ENCODE assay signal across 8 mouse cellular contexts in the genomic region with DNA sequence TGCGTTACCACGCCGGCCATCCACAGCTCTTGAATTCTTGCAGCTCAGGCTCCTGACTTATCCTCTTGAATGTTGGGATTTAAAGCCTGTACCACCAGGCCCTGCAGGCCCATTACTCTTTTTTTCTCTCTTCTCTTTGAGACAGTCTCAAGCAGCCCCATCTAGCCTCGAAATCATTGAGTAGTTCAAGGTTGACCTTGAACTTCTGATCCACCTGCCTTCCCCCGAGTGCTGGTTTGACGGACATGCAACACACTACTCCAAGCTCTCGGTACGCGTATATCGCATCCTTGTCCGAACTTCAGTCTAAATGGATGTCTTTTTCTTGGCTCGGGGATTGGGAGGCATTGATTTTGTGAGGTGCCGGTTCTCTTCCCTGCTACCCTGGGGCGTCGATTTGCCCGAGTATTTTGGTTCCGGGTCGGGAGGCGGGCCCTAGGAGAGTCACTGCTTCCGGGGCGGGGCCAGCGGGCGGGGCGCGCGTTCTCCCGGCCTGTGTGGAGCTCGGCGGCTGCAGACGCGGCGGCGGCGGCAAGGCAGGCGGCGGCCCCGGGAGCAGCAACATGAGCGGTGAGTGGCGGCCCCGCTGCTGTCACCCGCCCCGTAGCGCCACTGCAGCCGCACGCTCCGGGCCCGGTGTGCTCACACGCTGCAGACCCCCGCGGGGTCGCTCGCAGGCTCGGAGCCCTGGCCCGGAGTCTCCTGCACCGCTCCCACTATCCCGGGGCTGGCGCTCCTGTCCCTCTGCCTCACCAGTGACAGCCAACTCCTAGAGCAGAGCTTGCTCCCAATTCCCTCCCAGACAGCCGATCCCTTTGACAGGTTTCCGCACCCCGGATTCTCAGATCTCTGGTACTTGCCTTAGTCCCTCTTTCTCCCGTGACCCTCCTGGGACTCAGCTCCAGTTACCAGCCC. TPM values are rescaled to one million over a fixed set of nuclear protein-coding genes. Genes with fewer than 3 reads are reported as not detected.
DNase-seq lines count a peak whose midpoint lies in the region; ATAC-seq and TF ChIP-seq lines count a peak whose summit lies in the region.

A gene (plus strand): TSS at position 500 of the 915 bp plus-strand sequence.

- peak within 1 kb of the TSS; percentile 93 for H3K4me2 ChIP-seq in heart, embryonic 15.5 days
- peak within 1 kb of the TSS; percentile 99 for H3K4me2 ChIP-seq in liver, embryonic 14.5 days (ENCODE audit: low read depth)
- H3K4me2 ChIP-seq in neural tube, embryonic 11.5 days (ENCODE audit: low read depth) = peak within 1 kb of the TSS; percentile 88
- peak within 1 kb of the TSS; percentile 97 for H3K4me2 ChIP-seq in stomach, postnatal 0 days (replicated peaks; ENCODE audit: low read depth)

- H3K4me1 ChIP-seq in forebrain, embryonic 10.5 days = peaks cover 21% of the 10 kb centered on the region
- H3K4me1 ChIP-seq in heart, embryonic 15.5 days (replicated peaks) = peaks cover 11% of the 10 kb centered on the region
- peaks cover 6 to 9% of the 10 kb centered on the region in 2 experiments for H3K4me1 ChIP-seq in liver, embryonic 14.5 days (replicated peaks; ENCODE audit: control insufficient read depth in 2 of 2, insufficient read depth in 2 of 2, low read length in 1 of 2)
- H3K4me1 ChIP-seq in neural tube, embryonic 11.5 days (ENCODE audit: control insufficient read depth, insufficient read depth, low read length) = peaks cover 6% of the 10 kb centered on the region; the same call in 1 of the 2 replicates
- 0 out of 2 replicates have a peak, but pooled peaks cover 2% of the 10 kb centered on the region for H3K4me1 ChIP-seq in stomach, postnatal 0 days (replicated peaks; ENCODE audit: control insufficient read depth, insufficient read depth)

- peak within 1 kb of the TSS; percentile 89 for H3K4me3 ChIP-seq in forebrain, embryonic 10.5 days
- H3K4me3 ChIP-seq in heart, embryonic 15.5 days = peak within 1 kb of the TSS; percentile 92
- peak within 1 kb of the TSS; percentile 90 to 95 for H3K4me3 ChIP-seq in liver, embryonic 14.5 days (ENCODE audit: insufficient read depth in 1 of 2, low read depth in 2 of 2, low read length in 2 of 2)
- peak within 1 kb of the TSS; percentile 84 for H3K4me3 ChIP-seq in neural tube, embryonic 11.5 days (ENCODE audit: low read depth, low read length)
- H3K4me3 ChIP-seq in stomach, postnatal 0 days (ENCODE audit: low read depth, low read length) = peak within 1 kb of the TSS; percentile 82

- WGBS in forebrain, embryonic 10.5 days = 4% methylated on average over 59 of the region's 61 CpGs
- 5% methylated on average over 50 of the region's 61 CpGs for WGBS in heart, embryonic 15.5 days
- 5% methylated on average over 61 of the region's 61 CpGs for WGBS in liver, embryonic 14.5 days (ENCODE audit: insufficient replicate concordance)
- 5% methylated on average over 57 of the region's 61 CpGs for WGBS in neural tube, embryonic 11.5 days
- 4% methylated on average over 59 of the region's 61 CpGs for whole genome bisulfite sequencing in stomach, postnatal 0 days

- TF ChIP-seq EP300 in liver, embryonic 14.5 days (IDR thresholded peaks at IDR 0.05; ENCODE audit: low read depth) = no peak
- TF ChIP-seq EP300 in stomach, postnatal 0 days (optimal IDR thresholded peaks at IDR 0.05) = no peak

- peak within 1 kb of the TSS; percentile 88 for H3K27ac ChIP-seq in forebrain, embryonic 10.5 days
- H3K27ac ChIP-seq in heart, embryonic 15.5 days = peak within 1 kb of the TSS; percentile 90
- H3K27ac ChIP-seq in liver, embryonic 14.5 days = peak within 1 kb of the TSS; percentile 72
- peak within 1 kb of the TSS; percentile 80 for H3K27ac ChIP-seq in neural tube, embryonic 11.5 days (ENCODE audit: low read depth, low read length)
- H3K27ac ChIP-seq in stomach, postnatal 0 days (replicated peaks) = peak within 1 kb of the TSS; percentile 91

- peak within 1 kb of the TSS; percentile 86 for H3K9ac ChIP-seq in heart, embryonic 15.5 days
- H3K9ac ChIP-seq in liver, embryonic 14.5 days (replicated peaks) = peak within 1 kb of the TSS; percentile 90
- peak within 1 kb of the TSS; percentile 83 for H3K9ac ChIP-seq in neural tube, embryonic 11.5 days (ENCODE audit: low read length)
- H3K9ac ChIP-seq in stomach, postnatal 0 days (ENCODE audit: low read length) = peak within 1 kb of the TSS; percentile 82

- no peak for TF ChIP-seq CTCF in liver, embryonic 14.5 days (IDR thresholded peaks at IDR 0.05; ENCODE audit: low read depth)
- 0 out of 2 replicates have a peak, but pooled peaks have one; percentile 13 for TF ChIP-seq CTCF in stomach, postnatal 0 days (IDR thresholded peaks at IDR 0.05; ENCODE audit: low read depth)

- H3K36me3 ChIP-seq in forebrain, embryonic 10.5 days (replicated peaks) = no peaks in the 10 kb centered on the region
- H3K36me3 ChIP-seq in heart, embryonic 15.5 days = no peaks in the 10 kb centered on the region
- no peaks in the 10 kb centered on the region for H3K36me3 ChIP-seq in liver, embryonic 14.5 days (replicated peaks; ENCODE audit: control insufficient read depth, insufficient read depth, low read depth)
- no peaks in the 10 kb centered on the region for H3K36me3 ChIP-seq in neural tube, embryonic 11.5 days (ENCODE audit: control insufficient read depth, insufficient read depth, low read length)
- H3K36me3 ChIP-seq in stomach, postnatal 0 days (ENCODE audit: control insufficient read depth, insufficient read depth, low read length) = no peaks in the 10 kb centered on the region

- no peaks in the 10 kb centered on the region for H3K9me3 ChIP-seq in forebrain, embryonic 10.5 days
- H3K9me3 ChIP-seq in heart, embryonic 15.5 days (replicated peaks) = no peaks in the 10 kb centered on the region
- H3K9me3 ChIP-seq in liver, embryonic 14.5 days (ENCODE audit: control insufficient read depth, low read length) = no peaks in the 10 kb centered on the region
- H3K9me3 ChIP-seq in neural tube, embryonic 11.5 days (ENCODE audit: control insufficient read depth, low read length) = no peaks in the 10 kb centered on the region
- H3K9me3 ChIP-seq in stomach, postnatal 0 days (ENCODE audit: control insufficient read depth, low read length) = no peaks in the 10 kb centered on the region

- no peaks in the 10 kb centered on the region for H3K27me3 ChIP-seq in forebrain, embryonic 10.5 days (ENCODE audit: poor library complexity, severe bottlenecking)
- H3K27me3 ChIP-seq in heart, embryonic 15.5 days = no peaks in the 10 kb centered on the region
- H3K27me3 ChIP-seq in liver, embryonic 14.5 days (ENCODE audit: control insufficient read depth, insufficient read depth, low read length) = no peaks in the 10 kb centered on the region
- H3K27me3 ChIP-seq in neural tube, embryonic 11.5 days (ENCODE audit: control insufficient read depth, insufficient read depth, low read length) = no peaks in the 10 kb centered on the region
- no peaks in the 10 kb centered on the region for H3K27me3 ChIP-seq in stomach, postnatal 0 days (ENCODE audit: control insufficient read depth, insufficient read depth, low read length)

- DNase-seq in c-Kit-negative CD71-positive TER-119-positive erythroid progenitor cells, embryonic 14.5 days (ENCODE audit: low read depth, low spot score) = peak; percentile 90
- DNase-seq in forebrain, embryonic 10.5 days (ENCODE audit: extremely low spot score, low spot score) = peak; percentile 94
- DNase-seq in kidney, postnatal 25 days = peak; percentile 97 to 99
- DNase-seq in liver, embryonic 14.5 days (ENCODE audit: low read depth in 3 of 3, low spot score in 3 of 3) = peak; percentile 86 to 88 (median 86)
- DNase-seq in neural tube, embryonic 11.5 days (ENCODE audit: low spot score) = peak; percentile 95
- DNase-seq in stomach, postnatal 0 days (ENCODE audit: low spot score) = peak; percentile 98

- ATAC-seq in CD4-positive, CD25-positive, alpha-beta regulatory T cell, adult 4 months = peak; percentile 99
- ATAC-seq in heart, embryonic 15.5 days (replicated peaks; ENCODE audit: insufficient number of reproducible peaks, insufficient read depth, low FRiP score, low read depth) = peak; percentile 97
- peak; percentile 94 for ATAC-seq in liver, embryonic 14.5 days (ENCODE audit: insufficient read depth)
- ATAC-seq in neural tube, embryonic 11.5 days (ENCODE audit: insufficient read depth, low FRiP score, low TSS enrichment) = peak; percentile 99
- ATAC-seq in stomach, postnatal 0 days (ENCODE audit: low FRiP score, low TSS enrichment) = peak; percentile 98

RNA-seq across cellular contexts. Expression of the gene that starts here (rescaled TPM):
- 10 to 100 TPM; 11.7 to 16.1 TPM for polyA plus RNA-seq in CD4-positive, CD25-positive, alpha-beta regulatory T cell, adult 4 months (2017; shearing (Covaris generic))
- 8.1 and 9.8 TPM in 2 replicates for polyA plus RNA-seq in forebrain, embryonic 10.5 days (2016; fragmentation: Nextera tagmentation; extraction: Ambion mirVana)
- polyA plus RNA-seq in heart, embryonic 15.5 days (2015; fragmentation: Nextera tagmentation; extraction: Ambion mirVana) = 6.1 and 8.3 TPM in 2 replicates
- polyA plus RNA-seq in liver, embryonic 14.5 days (2012; rRNA removed) = 1.8 and 1.9 TPM in 2 replicates
- 1.9 and 2.4 TPM in 2 replicates for polyA plus RNA-seq in liver, embryonic 14.5 days (2014; fragmentation: Nextera tagmentation; extraction: Ambion mirVana)
- polyA plus RNA-seq in neural tube, embryonic 11.5 days (2014; fragmentation: Nextera tagmentation; extraction: Ambion mirVana) = 9.7 and 10.6 TPM in 2 replicates
- polyA plus RNA-seq in stomach, postnatal 0 days (2015; fragmentation: Nextera tagmentation; extraction: Ambion mirVana) = 4.8 and 5.2 TPM in 2 replicates

Comparison
In these comparisons a context has a peak if more than half of its experiments do, and no peak if none do; other contexts are left out.
1. Peak in every context shown above with its lines: DNase-seq, ATAC-seq, H3K4me3 ChIP-seq and H3K27ac ChIP-seq.